Mouse (Mus musculus) left cerebral cortex, postnatal 4 days (tissue): Measurements from ENCODE around the gene Nrcam. TPM values are rescaled to one million over a fixed set of nuclear protein-coding genes. Genes with fewer than 3 reads are reported as not detected.
A peak's percentile ranks its signal among the peaks of the same experiment; 100 is the strongest.

ENCODE experiments used
- DNase-seq: peaks from one replicate; pipeline ENCODE4 v3.0.0-alpha.2; 2022
- intact Hi-C: fragments of 180-260 bp; cut with DNase I; formaldehyde crosslinking; loops from one replicate; pipeline ENCODE4 v1.15.1; 2025
- total RNA-seq, 2 experiments: library from RNA; stranded (reverse); gene quantifications; 2 replicates each; pipeline ENCODE4 v1.2.3; 2021

The Nrcam gene
- total RNA-seq, 2 experiments from 2014 or later: 323 to 345 TPM

DNA sequence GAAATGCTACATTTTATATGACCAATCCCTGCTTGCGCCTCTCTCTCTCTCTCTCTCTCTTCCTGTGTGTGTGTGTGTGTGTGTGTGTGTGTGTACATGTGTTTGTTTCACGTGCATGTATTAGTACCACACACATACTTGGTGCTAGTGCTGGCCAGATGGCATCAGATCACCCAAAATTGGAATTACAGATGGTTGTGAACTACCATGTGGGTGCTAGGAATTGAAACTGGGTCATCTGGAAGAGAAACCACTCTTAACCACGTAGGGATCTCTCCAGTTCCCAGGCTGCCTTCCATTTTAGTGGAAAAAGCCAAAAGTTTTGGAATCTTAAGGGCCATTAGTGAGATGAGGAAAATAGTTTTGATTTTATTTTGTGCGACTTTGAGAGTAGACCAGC is 175.1 kb downstream of the Nrcam start:
- DNase-seq: no peak

DNA sequence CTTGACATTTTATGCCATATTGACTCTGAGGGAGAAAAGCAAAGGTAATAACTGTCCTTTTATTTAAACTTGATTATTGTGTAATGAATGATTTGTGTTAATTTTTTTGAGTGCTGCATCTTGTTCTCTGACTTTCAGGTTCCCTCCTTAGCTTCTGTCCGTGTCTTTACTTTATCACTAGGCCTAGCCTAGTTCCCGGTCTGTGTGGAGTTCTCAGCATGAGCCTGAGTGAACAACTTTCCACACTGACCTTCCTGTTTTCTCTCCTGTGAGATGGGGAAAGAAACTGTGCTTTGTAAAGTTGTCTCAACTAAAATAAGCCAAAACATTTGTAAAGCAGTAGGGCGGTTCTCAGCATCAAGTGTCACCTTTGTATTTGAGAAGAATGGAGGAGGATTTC is 179.9 kb downstream of the Nrcam start:
- intact Hi-C loops: no loop called here
- no peak for DNase-seq

More for the DNA sequence above, 175.1 kb downstream of the Nrcam start:
- intact Hi-C loops: no loop called here

DNA sequence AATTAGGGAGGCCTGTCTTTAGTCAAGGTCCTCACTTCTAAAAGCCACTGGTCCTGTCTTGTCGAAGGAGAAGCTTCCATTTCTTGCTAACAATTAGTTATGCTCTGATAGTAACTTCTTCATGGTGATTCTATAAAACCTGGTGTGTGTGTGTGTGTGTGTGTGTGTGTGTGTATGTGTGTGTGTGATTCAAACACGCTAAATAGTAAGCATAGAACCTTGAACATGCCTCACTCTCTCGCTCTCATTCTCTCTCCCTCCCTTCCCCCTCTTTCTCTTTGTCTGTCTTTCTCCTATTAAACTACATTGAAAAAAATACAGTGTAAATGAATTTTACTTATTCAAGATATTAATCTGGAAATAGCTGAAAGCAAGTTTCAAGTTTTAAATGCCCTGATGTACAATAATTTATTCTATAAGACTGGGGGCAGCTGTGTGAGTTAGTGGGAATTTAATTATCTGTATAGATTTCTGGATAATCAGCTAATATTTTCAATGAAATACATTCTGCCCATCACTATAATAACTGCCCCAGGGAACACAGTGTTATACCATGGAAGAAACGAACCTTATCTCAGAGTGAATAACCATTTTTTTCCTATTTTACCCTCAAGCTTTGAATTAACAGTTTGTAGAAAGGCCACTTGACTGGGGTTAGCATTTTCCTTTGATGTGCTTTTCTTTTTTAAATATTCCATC is 180.9 kb downstream of the Nrcam start:
- intact Hi-C loops: no loop called here
- no peak for DNase-seq

DNA sequence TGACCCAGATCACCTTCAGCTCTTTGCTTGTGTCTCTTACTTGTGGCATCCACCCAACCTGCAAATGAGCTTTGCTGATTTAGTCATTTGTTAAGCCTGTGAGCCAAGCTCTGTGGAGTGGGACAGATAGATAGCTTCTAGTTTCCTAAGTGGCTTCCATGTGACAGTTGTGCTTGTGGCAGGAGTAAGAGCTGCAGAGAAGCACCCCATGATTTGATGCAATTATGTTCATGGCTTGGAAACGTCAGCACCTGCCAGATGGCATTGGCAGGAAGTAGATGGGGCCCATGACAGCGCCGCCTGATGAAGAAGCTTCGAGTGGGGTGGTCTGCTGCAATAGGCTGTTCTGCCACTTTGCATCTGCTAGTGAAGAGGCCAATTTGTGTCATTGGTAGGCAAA is 186.4 kb downstream of the Nrcam start:
- intact Hi-C loops: no loop called here
- peak; percentile 85 for DNase-seq

DNA sequence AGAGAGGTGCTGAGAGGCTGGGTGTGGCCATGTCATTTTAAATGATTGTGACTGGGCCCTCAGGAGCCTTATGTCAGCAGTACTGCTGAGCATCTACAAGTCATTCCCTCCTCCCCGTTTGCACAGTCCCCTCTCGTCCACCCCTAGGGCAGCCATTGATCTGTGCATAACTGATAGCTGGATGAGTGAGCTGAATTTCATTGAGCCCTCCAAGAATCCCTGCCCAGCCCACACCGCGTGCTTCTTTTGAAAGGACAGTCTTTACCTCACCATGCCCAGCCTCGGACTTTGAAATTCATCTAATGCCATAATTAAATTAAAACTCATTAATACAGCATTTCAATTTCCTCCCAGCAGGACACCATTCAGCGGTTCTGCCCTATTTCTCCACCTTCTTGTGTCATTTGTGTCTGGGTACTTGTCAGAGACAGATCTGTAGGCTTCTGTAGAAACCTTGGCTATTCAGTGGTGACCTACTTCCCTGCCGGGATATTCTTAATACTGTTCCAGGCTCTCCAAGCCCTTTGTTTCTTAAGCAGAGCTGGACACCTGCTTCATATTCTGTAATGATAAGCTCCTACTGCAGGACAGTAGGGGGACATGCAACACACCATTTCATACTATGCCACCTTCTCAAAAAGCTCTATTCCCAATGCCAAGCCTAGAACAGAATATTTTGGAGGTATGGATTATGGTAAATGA is 190.9 kb downstream of the Nrcam start:
- DNase-seq: peak; percentile 26
- intact Hi-C loops: no loop called here

DNA sequence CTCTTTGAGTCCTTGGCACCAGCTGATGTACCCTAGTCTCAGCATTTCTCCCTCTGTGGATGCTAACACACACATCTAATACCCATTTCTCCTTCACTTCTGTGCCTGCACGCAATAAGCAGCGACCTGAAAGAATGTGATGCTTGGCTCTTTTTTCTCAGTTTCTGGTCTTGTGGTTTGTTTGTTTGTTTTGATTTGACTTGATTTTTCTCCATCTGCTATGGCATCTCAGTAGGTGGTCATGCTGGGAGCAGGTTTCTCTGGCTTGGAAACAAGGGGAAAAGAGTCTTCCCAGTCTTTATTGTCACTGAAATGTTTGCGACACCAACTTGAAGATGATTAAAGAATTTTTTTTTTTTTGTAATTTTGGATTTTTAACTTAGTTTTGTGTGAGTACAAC is 192.8 kb downstream of the Nrcam start:
- no peak for DNase-seq
- intact Hi-C loops: no loop called here

DNA sequence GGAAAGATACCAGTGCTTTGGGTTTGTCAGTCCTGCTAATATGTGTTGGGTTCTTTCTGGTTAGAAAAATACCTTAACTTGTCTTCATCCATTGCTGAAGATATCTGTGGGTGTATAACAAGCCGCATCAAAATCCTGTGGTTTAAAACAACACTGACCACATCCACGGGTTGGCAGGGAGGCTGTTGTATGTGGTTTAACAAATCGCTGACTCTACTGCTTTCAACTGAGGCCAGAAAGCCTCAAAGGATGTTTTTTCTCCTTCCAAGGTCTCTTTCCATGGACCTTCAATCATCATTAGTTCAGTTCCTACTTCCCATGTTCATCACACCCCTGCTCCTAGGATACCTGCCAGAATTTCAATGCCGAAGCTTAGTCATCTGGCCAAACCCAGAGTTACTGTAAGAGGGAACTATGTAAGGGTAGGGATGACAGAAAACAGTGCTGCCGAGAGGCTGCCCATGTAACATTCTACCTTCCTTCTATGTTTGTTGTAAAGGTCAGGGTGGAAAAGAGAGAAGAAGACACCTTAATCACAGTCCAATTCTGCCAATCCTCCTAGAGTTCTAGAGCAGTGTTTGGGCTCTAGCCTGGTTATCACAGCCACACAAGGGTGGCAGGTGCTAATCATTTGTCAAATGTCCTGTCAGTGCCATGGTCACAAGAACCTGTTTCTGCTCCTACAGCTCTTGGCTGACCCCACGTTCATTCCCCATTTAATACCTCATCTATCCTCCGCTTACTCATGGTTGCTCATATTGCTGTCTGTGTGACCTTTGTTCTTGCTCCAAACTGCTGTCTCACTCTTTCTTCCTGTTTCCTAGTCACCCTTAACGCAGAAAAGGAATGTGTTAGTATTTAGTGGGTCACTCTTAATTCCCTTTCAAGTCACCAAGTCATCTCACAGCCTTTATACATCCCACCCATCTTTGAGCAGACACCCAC is 196.2 kb downstream of the Nrcam start:
- intact Hi-C loops: no loop called here

DNA sequence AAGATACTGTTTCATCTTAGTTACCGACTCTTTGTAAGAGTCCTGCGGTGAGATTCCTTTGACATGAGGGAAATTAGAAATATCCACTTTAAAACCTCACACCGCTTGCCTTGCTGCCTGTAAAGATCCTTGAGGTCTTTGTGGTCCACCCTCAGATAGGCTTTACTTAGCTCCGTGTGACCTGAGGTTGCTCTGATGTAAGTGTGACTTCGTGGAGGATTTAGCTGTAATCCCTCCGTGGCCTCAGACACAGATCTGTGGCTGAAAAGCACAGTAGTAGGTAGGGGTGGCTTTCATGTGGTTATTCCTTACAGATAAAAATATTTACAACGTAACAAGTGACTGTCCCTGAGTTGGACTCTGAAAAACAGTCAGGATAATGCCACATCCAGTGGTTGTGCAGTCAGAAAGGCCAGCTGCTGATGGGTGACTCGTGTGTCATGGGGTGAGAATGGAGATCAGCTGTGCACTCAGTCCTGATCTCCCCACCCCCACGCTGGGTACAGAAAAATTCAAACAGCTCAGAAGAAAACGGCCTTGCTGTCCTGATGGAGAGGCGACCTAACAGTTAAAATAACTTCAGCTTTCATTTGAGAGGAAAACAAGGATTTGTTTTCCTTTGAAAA is 199.8 kb downstream of the Nrcam start:
- no peak for DNase-seq
- intact Hi-C loops: no loop called here

More for the DNA sequence above, 196.2 kb downstream of the Nrcam start:
- DNase-seq: no peak

DNA sequence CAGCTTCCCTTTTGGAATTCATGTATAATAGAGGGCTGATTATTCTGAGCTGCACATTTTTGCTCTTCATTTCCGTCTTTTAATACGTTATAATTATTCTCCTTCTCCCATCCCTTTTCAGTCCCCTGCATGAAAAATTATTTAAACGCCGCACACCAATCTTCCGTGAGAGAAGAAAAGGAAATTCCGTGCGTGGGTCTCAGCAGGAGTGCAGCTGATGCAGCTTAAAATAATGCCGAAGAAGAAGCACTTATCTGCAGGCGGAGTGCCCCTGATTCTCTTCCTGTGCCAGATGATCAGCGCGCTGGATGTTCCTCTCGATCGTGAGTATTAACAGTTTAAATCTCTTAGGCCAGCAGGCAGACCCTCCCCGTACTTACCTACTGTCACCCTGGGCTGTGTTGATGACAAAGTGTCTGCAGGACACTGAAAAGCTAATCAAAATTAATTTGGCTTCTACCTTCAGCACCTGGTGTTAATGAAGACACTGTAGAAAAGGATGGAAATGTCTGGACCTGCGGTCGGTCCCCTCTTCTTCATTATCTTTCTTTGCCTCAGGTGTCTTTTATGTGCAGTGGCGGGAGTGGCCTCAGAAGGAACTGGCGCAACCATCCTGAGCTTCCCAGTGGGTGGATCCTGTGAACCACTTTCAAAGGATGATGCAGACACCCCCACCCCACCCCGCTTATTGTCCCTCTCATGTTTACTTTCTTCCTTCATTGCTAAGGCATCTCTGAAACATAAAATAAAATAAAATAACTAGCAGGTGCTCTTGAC is 203.8 kb downstream of the Nrcam start:
- DNase-seq: no peak
- intact Hi-C loops: no loop called here

DNA sequence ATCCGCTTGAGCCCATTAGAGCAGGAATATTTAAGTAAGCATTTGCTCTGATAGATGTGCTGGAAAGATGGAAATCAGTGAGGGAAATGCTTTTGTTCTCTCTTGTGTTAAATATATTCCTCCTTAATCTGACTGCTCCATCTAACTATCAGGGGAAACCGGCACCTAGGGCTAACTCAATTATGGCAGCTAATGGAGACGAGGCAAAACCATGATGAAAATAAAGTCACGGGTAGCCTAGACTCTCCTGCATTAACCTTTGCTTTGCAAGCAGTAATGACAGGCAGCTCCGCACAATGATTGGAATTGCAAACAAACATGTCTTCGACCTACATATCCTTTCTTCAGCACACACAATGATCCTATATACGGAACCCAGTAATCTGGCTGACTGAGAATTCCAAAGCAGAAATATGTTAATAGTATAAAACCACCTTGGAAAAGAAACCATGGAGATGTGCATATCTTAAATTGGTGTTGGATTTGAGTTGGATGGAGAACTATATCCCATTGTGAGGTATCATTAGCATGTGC is 205.5 kb downstream of the Nrcam start:
- intact Hi-C loops: no loop called here
- DNase-seq: no peak

DNA sequence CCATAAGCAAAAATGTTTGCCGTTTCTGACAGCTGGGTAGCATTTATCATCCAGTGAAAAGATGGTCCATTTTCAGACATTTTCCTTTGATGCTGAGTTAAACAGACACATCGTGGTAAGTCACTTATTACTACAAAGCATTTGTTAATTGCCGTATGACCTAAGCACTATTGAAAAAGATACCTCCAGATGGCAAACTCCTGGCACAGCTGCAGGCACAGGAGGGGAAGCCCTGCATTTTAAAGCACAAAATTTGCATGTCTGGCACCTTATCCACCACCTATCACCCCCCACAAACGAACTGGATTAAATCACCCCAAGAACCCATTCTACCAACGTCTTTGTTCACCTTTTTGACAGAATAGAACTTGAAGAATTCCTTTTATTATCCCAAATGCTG is 206.9 kb downstream of the Nrcam start:
- DNase-seq: no peak
- intact Hi-C loops: no loop called here

DNA sequence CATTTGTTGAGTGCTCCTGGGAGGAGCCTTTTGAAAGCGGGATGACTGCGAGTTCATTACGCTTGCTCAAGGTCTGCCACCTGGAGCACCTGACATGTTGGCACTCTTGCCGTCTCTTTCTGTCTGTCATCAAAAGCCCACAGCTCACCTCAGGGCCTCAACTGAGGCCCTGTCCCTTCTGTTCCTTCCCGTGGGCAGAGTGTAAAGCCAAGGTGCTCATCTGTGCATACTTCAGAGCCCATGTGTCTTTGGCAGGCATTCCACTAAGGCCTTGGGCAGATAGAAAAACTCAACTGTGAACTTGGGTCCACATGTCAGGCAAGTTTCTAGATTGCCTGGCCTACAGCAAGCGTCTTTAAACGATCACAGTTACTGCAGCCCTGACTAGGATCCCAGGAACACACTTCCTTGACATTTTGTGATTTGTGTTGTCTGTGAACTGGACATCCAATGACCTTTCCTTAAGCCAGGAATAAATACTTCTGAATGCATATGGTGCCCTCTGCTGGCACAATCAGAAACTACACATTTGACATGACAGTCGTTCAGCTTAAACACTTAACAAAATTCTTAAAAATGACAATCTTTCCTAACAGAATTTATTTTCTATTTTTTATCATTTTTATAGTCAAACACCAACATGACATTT is 219.2 kb downstream of the Nrcam start:
- DNase-seq: peak; percentile 86
- intact Hi-C loops: loop anchor here (5.0 kb wide), 2 partner anchors 221 to 261 kb away; partner anchors contain the start of gene Nrcam

DNA sequence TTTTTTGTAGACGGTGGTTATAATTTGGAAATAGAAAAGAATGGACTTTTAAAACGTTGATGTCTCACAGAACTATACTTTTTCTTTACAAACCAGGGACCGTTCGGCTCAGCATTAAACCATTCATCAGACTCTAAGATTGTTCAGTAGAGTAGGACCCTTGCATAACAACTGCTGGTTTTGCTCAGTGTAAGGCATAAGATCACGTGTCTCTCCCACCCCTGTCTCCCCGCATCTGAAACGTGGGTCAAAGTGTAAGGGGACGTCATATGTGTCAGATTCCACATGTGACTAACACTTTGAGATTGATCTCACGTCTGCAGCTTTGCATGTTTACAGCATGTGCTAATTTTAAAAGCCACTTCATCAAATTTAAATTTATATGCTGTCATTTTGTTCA is 219.8 kb downstream of the Nrcam start:
- intact Hi-C loops: loop anchor here (5.0 kb wide), 2 partner anchors 221 to 261 kb away; partner anchors contain the start of gene Nrcam
- no peak for DNase-seq

DNA sequence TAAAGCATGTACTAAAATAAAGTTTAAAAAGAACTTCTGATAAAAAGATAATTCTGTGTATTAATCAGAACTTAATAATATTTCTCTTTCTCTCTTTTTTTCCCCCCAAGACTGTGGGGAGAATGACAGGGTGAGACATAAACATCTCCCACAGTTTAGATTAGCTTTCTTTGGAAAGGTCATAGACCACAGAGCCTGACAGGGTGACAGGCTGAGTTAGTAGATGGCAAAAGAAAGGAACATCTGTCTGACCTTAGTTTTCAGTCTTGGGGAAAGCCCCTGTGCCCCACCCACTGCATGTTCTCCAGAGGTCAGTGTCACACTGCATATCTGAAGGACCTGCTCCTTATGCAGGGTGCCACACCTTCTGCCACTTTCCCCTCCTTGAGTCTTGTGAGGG is 222.9 kb downstream of the Nrcam start:
- intact Hi-C loops: no loop called here
- DNase-seq: no peak

DNA sequence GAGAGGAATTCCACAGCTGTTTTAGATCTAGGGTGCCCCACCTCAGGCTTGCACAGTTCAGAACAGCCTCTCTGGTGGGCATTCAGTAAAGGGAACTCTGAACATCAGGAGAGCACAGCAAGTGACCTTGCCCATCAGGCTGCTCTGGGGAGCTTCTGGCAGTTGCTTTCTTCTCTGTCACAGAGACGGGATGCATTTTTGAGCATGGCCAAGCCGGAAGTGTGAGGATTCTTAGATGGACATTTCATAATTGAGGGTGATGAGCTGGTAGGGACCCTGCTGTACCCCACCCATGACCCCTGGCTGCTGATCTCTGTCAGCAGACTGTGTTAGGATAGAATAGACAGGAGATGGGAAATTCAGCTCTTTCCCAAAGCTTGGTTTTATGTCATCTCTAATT is 225.4 kb downstream of the Nrcam start:
- no peak for DNase-seq
- intact Hi-C loops: no loop called here

DNA sequence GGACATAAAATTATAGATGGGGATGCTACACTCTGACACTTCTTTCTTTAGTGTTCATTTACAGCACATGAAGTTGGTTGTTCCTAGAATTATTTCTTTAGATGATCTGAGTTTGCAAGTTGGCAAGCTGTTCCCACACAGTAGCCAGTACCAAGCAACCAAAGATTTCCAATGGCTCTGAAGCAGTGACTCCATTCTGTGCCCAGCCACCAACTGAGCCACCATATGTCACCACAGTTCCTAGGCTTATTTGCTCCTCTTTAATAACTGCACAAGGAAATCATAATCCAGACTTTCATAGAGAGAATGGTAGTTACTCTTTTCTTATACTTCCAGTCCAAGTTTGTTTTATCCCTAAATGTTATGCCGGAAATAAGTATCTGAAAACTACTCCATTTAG is 226.1 kb downstream of the Nrcam start:
- peak; percentile 68 for DNase-seq
- intact Hi-C loops: no loop called here

DNA sequence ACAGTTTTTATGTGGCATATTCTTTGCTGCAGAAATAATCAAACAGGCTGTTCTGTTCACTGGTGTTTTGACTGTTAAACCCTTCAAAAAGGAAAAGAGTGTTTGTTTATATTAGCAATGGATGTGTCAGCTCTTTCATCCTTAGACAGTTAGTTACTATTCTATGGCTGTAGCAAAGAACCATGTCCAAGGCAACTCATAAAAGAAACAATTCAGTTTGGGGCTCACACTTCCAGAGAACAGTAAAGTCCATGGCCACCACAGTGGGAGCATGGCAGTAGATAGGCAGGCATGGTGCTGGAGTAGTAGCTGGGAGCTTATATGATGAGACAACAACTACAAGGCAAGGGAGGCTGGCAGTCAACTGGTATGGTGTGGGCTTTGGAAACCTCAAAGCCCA is 231.3 kb downstream of the Nrcam start:
- DNase-seq: no peak
- intact Hi-C loops: no loop called here

DNA sequence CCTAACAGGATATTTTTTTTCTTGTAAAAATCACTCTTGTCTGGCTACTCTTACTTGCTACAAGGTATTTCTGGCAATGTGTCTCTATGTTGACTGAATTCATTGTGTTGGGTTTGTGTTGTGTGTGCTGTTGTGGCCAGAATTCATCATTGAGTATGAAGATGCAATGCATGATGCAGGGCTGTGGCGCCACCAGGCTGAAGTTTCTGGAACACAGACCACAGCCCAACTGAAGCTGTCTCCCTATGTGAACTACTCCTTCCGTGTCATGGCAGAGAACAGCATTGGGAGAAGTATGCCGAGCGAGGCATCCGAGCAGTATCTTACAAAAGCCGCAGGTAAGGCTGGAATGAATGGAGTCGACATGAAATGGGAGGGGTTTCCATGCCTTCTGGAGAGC is 241.4 kb downstream of the Nrcam start:
- peak; percentile 23 for DNase-seq
- intact Hi-C loops: loop anchor here (5.0 kb wide), 1 partner anchor 278 kb away; no protein-coding TSS in a partner anchor

DNA sequence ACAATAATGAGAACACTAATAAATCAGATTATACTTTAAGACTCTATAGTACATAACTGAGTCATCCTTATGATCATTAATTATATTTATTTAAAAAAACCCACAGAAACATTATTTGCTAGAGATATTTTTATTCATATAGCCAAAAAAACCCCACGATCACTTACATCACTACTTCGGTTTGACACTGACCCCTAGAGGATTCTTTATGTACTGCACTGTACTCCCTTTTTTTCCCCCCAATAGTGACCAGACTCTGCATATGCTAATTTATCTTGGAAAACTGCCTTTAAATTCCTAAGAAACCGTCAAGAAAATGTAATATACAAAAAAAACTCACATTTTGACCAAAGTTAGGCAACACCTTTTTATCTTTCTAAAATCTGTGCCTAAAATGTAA is 244.0 kb downstream of the Nrcam start:
- intact Hi-C loops: loop anchor here (5.0 kb wide), 1 partner anchor 280 kb away; no protein-coding TSS in a partner anchor
- DNase-seq: no peak
